Mouse (Mus musculus): ENCODE data around the gene Sgca. TPM values are rescaled to one million over a fixed set of nuclear protein-coding genes. Genes with fewer than 3 reads are reported as not detected.

The Sgca gene
- polyA plus RNA-seq, 1 experiment from 2014 or later: 0.60 TPM

DNA sequence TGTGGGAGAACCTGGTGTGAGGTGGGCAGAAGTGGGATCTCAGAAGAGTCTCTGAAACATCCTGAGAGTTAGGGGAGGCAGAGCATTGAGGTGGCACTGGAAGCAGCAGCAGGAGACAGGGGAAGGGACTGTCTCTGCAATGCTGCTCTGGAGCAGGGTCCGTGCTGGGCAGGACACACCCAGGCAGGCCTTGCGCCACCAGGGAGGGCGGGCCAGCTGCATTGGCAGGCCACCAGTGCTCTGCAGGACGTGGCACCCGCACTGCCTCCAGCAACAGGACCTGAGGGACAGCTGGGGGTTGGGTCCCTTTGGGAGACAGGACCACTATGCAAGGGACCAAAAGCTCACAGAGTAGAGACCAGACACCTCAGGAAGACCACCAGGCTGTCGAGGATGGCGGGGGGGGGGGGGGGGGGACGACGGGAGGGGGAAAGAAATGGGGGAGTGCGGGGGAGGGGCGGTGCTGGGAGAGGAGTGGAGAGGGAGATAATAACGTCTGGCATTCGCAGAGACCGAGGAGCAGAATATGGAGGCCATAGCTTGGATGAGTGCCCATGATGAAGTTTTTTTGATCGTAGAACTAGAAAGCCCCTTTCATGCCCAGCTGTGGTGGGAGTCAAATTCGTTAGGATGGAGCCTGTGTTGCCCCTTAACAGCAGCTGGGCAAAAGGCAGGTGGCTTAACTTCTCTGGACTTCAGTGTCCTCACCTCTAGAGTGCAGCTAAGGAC, 60.3 kb downstream of the Sgca start:
- H3K9ac ChIP-seq (ENCODE audit: low read length): no peak overlapping the region
- no peak overlapping the region for H3K4me2 ChIP-seq (ENCODE audit: low read depth, severe bottlenecking)
- no peaks in the 10 kb centered on the region for H3K36me3 ChIP-seq (ENCODE audit: control insufficient read depth, insufficient read depth, low read length)
- H3K4me1 ChIP-seq (ENCODE audit: control insufficient read depth, insufficient read depth, low read length): peaks cover 10% of the 10 kb centered on the region
- H3K27ac ChIP-seq (replicated peaks; ENCODE audit: low read depth, low read length): no peak overlapping the region
- WGBS: 29% methylated on average over 12 of the region's 16 CpGs
- no peak for DNase-seq (ENCODE audit: low spot score)
- no peak overlapping the region for H3K4me3 ChIP-seq (ENCODE audit: low read depth, low read length)
- no peaks in the 10 kb centered on the region for H3K9me3 ChIP-seq (ENCODE audit: control insufficient read depth, low read length)
- H3K27me3 ChIP-seq (ENCODE audit: control insufficient read depth, insufficient read depth, low read length): no peaks in the 10 kb centered on the region
- no peak; the same call in 1 of the 2 replicates for ATAC-seq (ENCODE audit: insufficient number of reproducible peaks, low FRiP score, low TSS enrichment, low read depth)

DNA sequence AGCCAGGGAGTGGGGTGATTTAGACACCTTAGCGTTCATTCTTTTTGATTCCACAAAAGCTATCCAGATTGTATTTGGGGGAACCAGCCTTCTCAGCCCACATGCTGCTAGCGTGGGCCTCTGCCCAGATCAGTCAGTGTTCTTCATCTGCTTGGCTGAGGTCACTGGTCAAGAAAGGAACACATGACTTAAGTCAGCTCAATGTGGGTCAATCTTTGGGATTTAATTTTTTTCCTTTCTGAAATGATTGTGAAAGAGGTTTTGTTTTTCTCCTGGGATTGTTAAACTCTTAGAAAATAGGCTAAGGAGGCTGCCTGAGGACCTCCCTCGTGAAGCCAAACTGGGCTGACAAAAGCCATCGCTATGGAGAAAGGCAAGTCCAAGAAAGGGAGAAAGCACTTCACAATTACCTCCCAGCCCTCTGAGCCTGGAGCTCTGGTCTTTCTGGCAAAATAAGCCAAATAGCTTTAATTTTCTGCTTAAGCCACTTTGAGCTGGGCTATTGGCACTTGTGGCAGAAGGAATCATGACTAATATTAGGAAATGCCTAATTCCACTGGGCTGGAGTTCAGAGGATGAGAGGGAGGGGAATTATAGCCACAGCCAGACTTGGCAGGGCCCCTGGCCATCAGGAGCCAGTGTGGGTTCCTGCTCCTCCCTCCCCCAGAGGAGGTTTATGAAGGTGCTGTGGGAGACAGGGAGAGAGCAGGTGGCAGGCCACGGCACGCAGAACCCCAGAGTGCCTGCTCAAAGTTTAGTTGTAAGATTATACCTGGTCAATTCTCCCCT, 62.6 kb downstream of the Sgca start:
- WGBS: 76% methylated on average over 6 of the region's 6 CpGs
- Histone ChIP-seq H3K36me3 (ENCODE audit: control insufficient read depth, insufficient read depth, low read length) (no peaks in the 10 kb centered on the region), H3K4me1 (ENCODE audit: control insufficient read depth, insufficient read depth, low read length) (peaks cover 10% of the 10 kb centered on the region), H3K9me3 (ENCODE audit: control insufficient read depth, low read length) (no peaks in the 10 kb centered on the region), H3K27me3 (ENCODE audit: control insufficient read depth, insufficient read depth, low read length) (no peaks in the 10 kb centered on the region), H3K4me3 (ENCODE audit: low read depth, low read length) (no peak overlapping the region), H3K4me2 (ENCODE audit: low read depth, severe bottlenecking) (no peak overlapping the region), H3K27ac (replicated peaks; ENCODE audit: low read depth, low read length) (no peak overlapping the region), H3K9ac (ENCODE audit: low read length) (no peak overlapping the region)
- ATAC-seq (ENCODE audit: insufficient number of reproducible peaks, low FRiP score, low TSS enrichment, low read depth) (no peak), DNase-seq (ENCODE audit: low spot score) (no peak)

Other genes with a start within 250 kb of the Sgca start
- not detected in 2 replicates for gene Cdc34b, start 234.5 kb downstream of the Sgca start, polyA plus RNA-seq (2014; fragmentation: Nextera tagmentation; extraction: Ambion mirVana)
- not detected in 2 replicates for gene Tmem92, start 193.6 kb downstream of the Sgca start, polyA plus RNA-seq (2014; fragmentation: Nextera tagmentation; extraction: Ambion mirVana)
- 89.0 and 102 TPM in 2 replicates for gene Col1a1, start 40.1 kb downstream of the Sgca start, polyA plus RNA-seq (2014; fragmentation: Nextera tagmentation; extraction: Ambion mirVana)
- gene Hils1, start 8.7 kb downstream of the Sgca start, polyA plus RNA-seq (2014; fragmentation: Nextera tagmentation; extraction: Ambion mirVana): not detected in 2 replicates
- gene Ppp1r9b, start 14.7 kb upstream of the Sgca start, polyA plus RNA-seq (2014; fragmentation: Nextera tagmentation; extraction: Ambion mirVana): 14.4 and 14.8 TPM in 2 replicates
- 34.1 and 35.6 TPM in 2 replicates for gene Samd14, start 33.6 kb upstream of the Sgca start, polyA plus RNA-seq (2014; fragmentation: Nextera tagmentation; extraction: Ambion mirVana)
- gene Pdk2, start 65.0 kb upstream of the Sgca start, polyA plus RNA-seq (2014; fragmentation: Nextera tagmentation; extraction: Ambion mirVana): 19.3 and 20.1 TPM in 2 replicates
- 5.7 and 6.8 TPM in 2 replicates for gene Itga3, start 100.5 kb upstream of the Sgca start, polyA plus RNA-seq (2014; fragmentation: Nextera tagmentation; extraction: Ambion mirVana)
- 5.4 and 6.7 TPM in 2 replicates for gene Dlx3, start 143.8 kb upstream of the Sgca start, polyA plus RNA-seq (2014; fragmentation: Nextera tagmentation; extraction: Ambion mirVana)
- gene Dlx4, start 169.9 kb upstream of the Sgca start, polyA plus RNA-seq (2014; fragmentation: Nextera tagmentation; extraction: Ambion mirVana): 0.40 and 0.80 TPM in 2 replicates

Measured in limb, embryonic 11.5 days (tissue).